Mouse (Mus musculus) spleen, embryonic (tissue): ENCODE measurements around the gene Hectd1.

ENCODE experiments used
- CTCF ChIA-PET: fragments of 350-600 bp; sonication (Branson Sonifier 250); formaldehyde crosslinking; loops from one replicate; lab custom pipeline; 2022; lab: Charles Lee

The Hectd1 gene

DNA sequence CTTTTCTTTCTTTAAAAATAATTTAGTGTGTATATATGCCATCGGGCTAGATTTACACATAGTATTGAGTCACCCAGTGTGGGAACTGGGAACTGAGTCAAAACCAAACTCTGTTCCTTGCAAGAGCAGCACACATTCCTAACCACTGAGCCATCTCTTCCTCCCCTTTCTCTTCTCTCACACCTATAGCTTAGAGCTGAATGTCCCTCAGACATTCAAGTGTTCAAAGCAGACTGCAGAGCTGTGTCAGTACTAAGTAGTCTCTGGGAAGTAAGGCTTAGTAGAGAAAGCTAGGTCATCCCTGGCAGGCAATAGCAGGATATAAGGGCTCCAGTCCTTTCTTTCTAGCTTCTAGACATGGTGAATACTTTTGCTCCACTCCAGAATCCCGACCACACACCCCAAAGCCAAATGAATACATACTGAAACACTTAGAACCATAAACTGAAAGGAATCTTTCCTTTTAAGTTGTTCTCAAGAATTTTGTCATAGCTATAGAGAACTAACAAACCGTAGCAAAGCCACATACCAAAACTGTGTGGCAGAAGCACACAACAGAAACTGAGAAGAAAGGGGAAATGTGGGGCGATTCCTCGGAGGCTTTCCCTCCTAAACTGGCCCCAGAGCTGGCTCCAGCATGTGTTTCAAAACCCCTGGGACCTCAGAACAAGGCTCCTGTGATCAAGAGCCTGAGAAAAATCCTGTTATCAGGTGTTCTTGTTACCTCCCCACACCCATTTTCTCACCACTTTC is 17.8 kb downstream of the Hectd1 start:
- CTCF ChIA-PET: no interaction called here

GRCm38 (mm10) chr12:51810564-51810963 is 18.8 kb downstream of the Hectd1 start:
- CTCF ChIA-PET: no interaction called here

DNA sequence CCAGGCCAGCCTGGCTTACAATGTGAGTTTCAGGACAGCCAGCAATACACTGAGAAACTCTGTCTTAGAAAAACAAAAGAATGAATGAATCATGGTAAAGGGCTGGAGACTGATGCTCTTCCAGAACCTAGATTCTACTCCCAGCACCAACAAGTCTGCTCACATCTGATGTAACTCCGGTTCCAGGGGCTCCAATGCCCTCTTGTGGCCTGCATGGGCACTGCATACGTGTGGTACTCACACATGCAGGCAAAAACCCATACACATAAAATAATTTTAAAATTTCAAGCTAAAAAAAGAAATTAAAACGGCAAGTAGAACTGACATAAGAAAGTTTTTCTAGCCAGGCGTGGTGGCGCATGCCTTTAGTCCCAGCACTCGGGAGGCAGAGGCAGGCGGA is 44.5 kb downstream of the Hectd1 start:
- CTCF ChIA-PET: no interaction called here

DNA sequence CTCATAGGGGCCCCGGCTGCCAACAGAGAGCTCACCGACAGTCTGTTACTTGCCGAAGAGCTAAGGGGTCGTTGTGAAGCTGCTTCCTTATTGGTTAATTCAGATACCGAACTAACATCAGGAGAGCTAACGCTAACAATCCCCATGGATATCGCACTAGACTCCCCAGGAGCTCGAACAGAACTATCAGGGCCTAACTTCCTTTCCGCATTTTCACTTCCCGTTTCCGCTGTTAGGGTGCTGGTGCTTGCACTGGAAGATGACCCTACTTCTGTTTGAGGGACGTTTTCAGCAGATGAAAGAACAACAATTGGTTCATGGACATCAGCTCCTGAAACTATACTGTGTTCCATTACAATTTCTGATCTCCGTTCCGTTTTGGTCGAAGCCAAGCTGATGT is 60.6 kb downstream of the Hectd1 start:
- CTCF ChIA-PET: no interaction called here

- CTCF ChIA-PET: no interaction called here
Measured at GRCm38 (mm10) chr12:51767454-51767853, 61.9 kb downstream of the Hectd1 start.

GRCm38 (mm10) chr12:51759374-51759773 is 70.0 kb downstream of the Hectd1 start:
- CTCF ChIA-PET: no interaction called here

GRCm38 (mm10) chr12:51756599-51756961 is 72.8 kb downstream of the Hectd1 start:
- CTCF ChIA-PET: no interaction called here

- CTCF ChIA-PET: no interaction called here
Measured at GRCm38 (mm10) chr12:51755938-51756598, 73.3 kb downstream of the Hectd1 start.

DNA sequence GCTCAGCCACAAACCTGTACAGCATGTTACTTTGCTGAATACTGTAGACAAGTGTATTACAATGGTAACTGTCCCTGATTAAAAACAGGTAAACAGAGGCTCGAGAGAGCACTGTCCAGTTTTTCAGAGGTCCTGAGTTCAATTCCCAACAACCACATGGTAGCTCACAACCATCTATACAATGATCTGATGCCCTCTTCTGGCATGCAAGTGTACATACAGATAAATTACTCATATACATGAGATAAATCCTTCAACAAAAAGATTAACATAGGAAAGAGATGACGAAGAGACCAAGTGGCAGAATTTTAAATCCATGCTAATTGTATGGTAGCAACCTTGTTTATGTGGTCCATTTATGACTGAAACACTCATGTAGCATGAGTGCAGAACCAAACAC is 82.0 kb downstream of the Hectd1 start:
- CTCF ChIA-PET: no interaction called here

GRCm38 (mm10) chr12:51744957-51745356 is 84.4 kb downstream of the Hectd1 start:
- CTCF ChIA-PET: no interaction called here

DNA sequence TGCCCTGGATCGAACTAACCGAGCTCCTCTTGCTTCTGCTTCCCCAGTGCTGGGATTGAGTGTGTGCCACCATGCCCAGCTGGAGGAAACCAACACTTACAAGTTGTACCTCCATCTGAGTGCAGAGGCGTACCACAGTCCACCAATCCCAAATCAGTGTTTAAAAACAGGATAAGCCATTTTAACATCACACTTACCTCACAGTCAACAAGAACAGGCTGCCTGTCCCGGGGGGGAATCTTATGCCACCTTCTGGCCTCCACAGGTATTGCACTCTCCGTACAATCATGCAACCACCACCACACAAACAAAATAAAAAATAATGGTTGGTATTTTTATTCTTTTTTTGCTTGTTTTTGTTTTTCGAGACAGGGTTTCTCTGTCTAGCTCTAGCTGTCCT is 87.6 kb downstream of the Hectd1 start:
- CTCF ChIA-PET: interaction anchor here (0.6 kb wide), 1 partner anchor 50 kb away, joined by 3 read pairs; no protein-coding TSS in a partner anchor

- CTCF ChIA-PET: interaction anchor here (0.7 kb wide), 1 partner anchor 124 kb away, joined by 3 read pairs; no protein-coding TSS in a partner anchor
Measured at GRCm38 (mm10) chr12:51736807-51737206, 92.5 kb downstream of the Hectd1 start.

GRCm38 (mm10) chr12:51736381-51736780 is 93.0 kb downstream of the Hectd1 start:
- CTCF ChIA-PET: interaction anchor here (0.7 kb wide), 1 partner anchor 124 kb away, joined by 3 read pairs; no protein-coding TSS in a partner anchor

GRCm38 (mm10) chr12:51735840-51736271 is 93.5 kb downstream of the Hectd1 start:
- CTCF ChIA-PET: no interaction called here

DNA sequence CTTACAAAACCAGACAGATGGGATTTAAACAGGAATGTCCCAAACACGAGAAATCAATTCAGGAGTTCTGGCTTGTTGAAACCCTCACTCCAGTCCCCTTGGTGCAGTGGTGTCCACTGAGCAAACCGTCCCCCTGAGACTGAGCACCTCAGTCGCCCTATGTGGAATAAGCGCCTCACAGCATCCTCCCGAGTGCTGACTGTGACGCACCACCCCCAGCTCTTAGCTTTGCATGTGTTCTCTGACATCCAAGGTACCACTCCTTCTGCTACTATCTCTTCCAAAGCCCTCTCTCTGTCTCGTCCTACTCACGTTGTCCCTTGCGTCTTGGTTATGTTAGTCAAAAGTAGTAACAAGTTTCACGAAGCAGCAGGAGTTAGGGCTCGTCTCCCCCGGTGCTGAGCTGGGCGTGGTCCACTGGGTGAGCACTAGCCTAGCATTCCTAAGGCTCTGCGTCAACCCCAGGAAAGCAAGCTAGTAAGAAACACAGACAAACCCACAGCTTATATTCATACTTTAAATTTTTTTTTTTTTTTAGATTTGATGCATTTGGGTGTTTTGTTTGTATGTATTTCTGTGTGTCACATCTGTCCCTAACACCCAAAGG is 94.6 kb downstream of the Hectd1 start:
- CTCF ChIA-PET: no interaction called here

DNA sequence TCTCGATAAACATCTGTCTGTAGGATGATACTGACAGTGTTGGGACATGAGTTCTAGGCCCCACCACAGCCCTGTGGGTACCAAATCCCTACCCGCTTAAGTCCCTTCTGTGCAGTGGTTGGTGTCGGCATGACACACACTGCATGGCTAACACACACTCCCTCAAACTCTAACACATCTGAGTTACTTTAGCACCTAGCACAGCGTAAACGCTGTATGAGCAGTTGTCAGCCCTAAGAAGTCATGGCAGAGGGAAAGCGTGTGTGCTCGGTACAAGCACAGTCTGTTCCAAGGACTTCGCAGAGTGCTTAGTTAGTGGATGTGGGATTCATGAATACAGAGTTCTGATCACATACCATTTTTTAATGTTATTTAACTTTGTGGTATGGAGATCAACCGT is 99.5 kb downstream of the Hectd1 start:
- CTCF ChIA-PET: no interaction called here

GRCm38 (mm10) chr12:51729058-51729457 is 100.3 kb downstream of the Hectd1 start:
- CTCF ChIA-PET: no interaction called here

DNA sequence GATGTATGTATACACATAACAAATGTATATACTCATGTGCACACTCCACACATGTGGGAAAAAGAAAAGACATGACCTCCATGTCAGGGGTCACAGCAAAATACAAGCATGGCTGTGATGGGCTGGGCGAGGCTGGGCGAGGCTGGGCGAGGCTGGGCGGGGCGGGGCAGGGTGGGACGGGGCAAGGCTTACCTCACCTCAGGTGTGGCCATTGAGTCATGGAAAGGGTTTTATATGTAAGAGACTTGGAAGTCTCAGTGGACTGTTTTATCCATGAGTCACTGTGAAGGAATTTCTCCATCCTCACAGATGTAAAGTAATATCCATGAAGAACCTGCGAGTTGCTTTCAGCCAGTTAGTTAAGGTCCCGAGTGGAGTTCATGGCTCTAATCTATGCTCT is 107.5 kb downstream of the Hectd1 start:
- CTCF ChIA-PET: no interaction called here

DNA sequence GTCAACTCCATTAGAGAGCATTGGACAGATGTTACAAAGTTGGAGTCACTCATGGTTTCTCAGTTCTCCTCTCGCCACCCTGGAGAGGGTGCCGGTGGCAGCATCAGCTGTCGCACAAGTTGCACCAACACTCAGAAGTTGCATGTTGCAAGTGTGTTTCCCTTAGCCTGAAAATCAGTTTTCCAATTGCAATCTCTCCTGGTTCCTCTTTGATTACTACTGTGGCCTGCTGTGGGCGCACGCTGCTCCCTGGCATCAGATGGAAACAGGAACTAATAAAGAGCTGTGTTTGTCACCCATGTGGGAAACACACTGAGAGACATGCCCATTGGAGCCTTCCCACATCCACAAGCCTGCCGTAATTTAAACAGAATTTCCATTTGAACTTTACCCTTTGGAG is 110.7 kb downstream of the Hectd1 start:
- CTCF ChIA-PET: no interaction called here

DNA sequence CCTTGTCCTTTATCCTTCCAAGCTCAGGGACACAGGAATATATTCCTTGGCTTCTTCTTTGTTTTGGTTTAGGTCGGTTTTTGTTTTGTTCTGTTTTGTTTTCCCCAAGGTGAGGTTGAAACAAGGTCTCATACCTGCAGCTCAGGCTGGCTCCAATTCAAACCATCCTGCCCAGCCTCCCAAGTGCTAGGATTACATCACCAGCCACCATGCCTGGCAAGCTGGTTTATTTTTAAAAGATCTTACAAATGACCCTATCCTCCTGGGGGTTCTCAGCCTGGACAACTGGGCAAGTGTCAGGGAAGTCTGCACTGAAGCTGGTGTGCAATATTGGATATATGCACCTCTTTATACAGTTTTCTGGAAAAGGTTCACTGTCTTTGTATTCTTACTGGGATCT is 116.7 kb downstream of the Hectd1 start:
- CTCF ChIA-PET: no interaction called here

- CTCF ChIA-PET: interaction anchor here (0.5 kb wide), 1 partner anchor 142 kb away, joined by 4 read pairs; no protein-coding TSS in a partner anchor
Measured at GRCm38 (mm10) chr12:51710154-51710553, 119.2 kb downstream of the Hectd1 start.

DNA sequence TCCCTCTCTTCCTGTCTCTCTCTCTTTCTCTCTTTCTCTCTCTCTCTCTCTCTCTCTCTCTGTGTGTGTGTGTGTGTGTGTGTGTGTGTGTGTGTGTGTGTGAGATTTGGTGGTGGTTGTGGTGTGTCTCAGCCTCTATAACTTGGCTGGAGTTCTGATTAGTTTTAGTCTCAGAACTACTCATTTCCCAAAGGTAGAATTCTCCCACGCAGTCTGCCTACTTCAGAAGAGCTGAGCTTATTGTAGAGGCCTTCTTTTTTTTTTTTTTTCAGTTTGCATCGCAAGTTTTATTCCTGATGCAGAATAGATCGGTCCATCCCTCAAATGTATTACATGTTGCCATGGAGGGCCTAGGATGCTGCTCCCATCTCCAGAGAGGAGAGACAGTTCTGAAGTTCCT is 119.6 kb downstream of the Hectd1 start:
- CTCF ChIA-PET: interaction anchor here (0.5 kb wide), 1 partner anchor 142 kb away, joined by 4 read pairs; no protein-coding TSS in a partner anchor
